Mouse (Mus musculus): ENCODE results near the gene Pard6b.

Gene Pard6b

GRCm38 (mm10) chr2:168143794-168144193, 63.0 kb downstream of the Pard6b start:
- DNase-seq = no peak

- no peak for DNase-seq
Observed at GRCm38 (mm10) chr2:168145437-168145836, 64.6 kb downstream of the Pard6b start.

DNA sequence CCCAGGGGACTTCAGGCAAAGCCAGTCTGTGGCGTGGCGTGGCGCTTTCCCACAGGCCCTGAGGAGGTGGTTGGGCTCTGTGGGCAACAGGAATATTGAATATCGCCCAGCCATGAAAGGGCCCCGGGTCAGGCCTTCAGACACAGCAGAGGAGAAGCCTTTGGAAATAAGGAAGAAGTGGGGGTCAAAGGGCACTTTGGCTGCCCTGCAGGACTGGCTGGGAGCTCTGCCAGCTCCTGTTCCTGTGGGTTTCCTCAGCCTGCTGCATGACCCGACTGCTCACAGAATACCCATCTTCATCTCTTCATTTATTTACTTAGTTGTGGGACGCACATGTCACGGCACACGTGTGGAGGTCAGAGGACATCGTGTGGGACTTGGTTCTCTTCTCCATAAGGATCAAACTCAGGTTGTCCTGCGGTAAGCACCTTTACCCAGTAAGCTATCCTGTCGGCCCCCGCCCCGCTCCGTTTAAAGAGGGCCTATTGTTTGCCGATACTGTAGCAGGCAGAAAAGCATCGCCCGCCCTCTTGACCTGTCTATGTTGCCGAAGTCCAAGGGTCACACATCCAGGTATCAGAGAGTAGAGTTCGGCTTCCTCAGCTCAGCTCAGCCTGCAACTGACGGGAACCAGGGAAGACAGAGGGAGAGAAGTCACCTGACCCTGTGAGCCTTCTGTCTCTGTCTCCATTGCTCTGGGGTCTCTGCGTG, 67.1 kb downstream of the Pard6b start:
- peak; percentile 45 for DNase-seq

GRCm38 (mm10) chr2:168149241-168149640, 68.4 kb downstream of the Pard6b start:
- no peak for DNase-seq

All from liver (tissue).